Mouse (Mus musculus): Measurements from ENCODE around the gene Cdk6.

- no peak for TF ChIP-seq EP300 (optimal IDR thresholded peaks at IDR 0.05)
- no peak for TF ChIP-seq CTCF (IDR thresholded peaks at IDR 0.05; ENCODE audit: low read depth)
Measured at GRCm38 (mm10) chr5:3396214-3396613, 54.9 kb downstream of the Cdk6 start.
